Mouse (Mus musculus): Measurements from ENCODE around the gene Ecsit.
"Not testable (repeated sequence)": the region's sequence is repeated elsewhere in the genome, so short reads cannot be mapped to it uniquely, and the experiment has no call there.

Ecsit gene

GRCm38 (mm10) chr9:22089986-22090385 lies 4.7 kb upstream of the Ecsit start:
- in situ Hi-C loops (cut with MboI; ENCODE audit: low sequenced_read_pairs), result no loop called here

GRCm38 (mm10) chr9:22089281-22089680 lies 4.0 kb upstream of the Ecsit start:
- in situ Hi-C loops (cut with MboI; ENCODE audit: low sequenced_read_pairs), result no loop called here

DNA sequence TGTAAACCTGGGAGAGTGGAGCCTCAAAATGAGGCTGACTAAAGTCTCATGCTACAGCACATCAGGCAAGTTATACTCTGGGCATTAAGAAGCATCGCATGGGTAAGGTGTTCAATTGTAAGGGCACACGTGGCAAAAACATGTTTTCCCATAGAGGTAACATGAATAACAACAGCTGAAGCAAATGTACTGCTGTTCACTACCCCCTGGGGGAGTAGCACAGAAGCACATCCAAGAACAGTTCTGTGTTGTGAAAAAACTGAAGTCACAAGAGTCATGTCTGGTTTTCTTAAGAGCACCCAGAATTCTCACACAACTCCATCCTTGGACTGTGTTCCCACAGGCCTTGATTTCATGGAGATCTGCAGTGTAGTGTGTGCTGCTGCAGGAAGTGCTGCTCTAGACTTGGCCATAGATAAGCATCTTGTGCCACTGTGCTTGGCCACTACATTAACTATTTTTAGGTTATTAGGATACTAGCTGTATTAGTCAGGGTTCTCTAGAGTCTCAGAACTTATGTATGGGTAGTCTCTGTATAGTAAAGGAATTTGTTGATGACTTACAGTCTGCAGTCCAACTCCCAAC lies 1.9 kb upstream of the Ecsit start:
- in situ Hi-C loops (cut with MboI; ENCODE audit: low sequenced_read_pairs), result no loop called here

GRCm38 (mm10) chr9:22086012-22086411 lies 774 bp upstream of the Ecsit start:
- in situ Hi-C loops (cut with MboI; ENCODE audit: low sequenced_read_pairs), result no loop called here

GRCm38 (mm10) chr9:22084667-22085021 lies 594 bp downstream of the Ecsit start:
- in situ Hi-C loops (cut with MboI; ENCODE audit: low sequenced_read_pairs), result no loop called here

DNA sequence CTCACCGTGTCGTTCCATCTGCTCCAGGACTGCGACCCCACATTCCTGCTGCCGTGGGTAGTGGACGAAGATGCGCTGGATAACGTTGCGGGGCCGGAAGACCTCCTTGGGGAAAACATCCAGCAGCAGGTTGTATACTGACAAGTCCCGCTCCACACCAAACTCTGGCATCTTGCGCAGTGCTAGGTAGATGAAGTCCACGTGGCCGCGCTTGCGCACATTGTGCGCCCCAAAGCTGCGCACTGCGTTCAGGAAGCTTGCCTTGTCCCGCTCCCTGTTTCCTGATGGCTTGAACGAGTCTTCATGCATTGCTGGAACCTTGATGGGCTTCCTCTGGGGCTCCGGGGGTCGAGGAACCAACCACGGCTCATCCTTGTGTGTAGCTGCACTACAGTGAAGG lies 9.0 kb downstream of the Ecsit start:
- in situ Hi-C loops (cut with MboI; ENCODE audit: low sequenced_read_pairs), result no loop called here

- in situ Hi-C loops (cut with MboI; ENCODE audit: low sequenced_read_pairs), result not testable (repeated sequence)
Observed at GRCm38 (mm10) chr9:22075778-22076177, 9.5 kb downstream of the Ecsit start.

- in situ Hi-C loops (cut with MboI; ENCODE audit: low sequenced_read_pairs), result no loop called here
Observed at GRCm38 (mm10) chr9:22072276-22072675, 13.0 kb downstream of the Ecsit start.

- in situ Hi-C loops (cut with MboI; ENCODE audit: low sequenced_read_pairs), result no loop called here
Observed at GRCm38 (mm10) chr9:22070791-22071573, 14.3 kb downstream of the Ecsit start, which contains the start of the genes Gm49318 and Zfp653. Gene Gm49318, minus strand, starts transcription at chr9:22071259. Gene Zfp653, minus strand, starts transcription at chr9:22071376.

- in situ Hi-C loops (cut with MboI; ENCODE audit: low sequenced_read_pairs), result no loop called here
Observed at GRCm38 (mm10) chr9:22069881-22070553, 15.2 kb downstream of the Ecsit start.

GRCm38 (mm10) chr9:22067195-22067594 lies 18.0 kb downstream of the Ecsit start:
- in situ Hi-C loops (cut with MboI; ENCODE audit: low sequenced_read_pairs), result no loop called here

DNA sequence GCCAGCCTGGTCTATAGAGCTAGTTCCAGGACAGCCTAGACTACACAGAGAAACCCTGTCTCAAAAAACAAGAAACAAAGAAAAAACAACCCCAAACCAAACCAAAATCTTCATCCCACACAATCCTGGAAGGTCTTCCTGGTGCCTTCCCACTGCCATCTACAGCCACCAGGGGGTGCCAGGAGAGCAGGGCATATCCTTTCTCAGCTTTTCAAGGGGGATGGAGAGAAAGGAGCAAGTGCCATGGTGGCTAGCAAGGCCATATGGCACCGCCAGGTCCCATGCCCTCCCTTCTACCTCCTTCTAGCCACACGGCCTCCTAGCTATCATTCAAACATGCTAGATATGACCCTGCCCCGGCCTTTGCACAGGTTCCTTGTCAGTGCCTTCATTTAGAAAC lies 18.8 kb downstream of the Ecsit start:
- in situ Hi-C loops (cut with MboI; ENCODE audit: low sequenced_read_pairs), result no loop called here

- in situ Hi-C loops (cut with MboI; ENCODE audit: low sequenced_read_pairs), result no loop called here
Observed at GRCm38 (mm10) chr9:22065642-22066041, 19.6 kb downstream of the Ecsit start.

GRCm38 (mm10) chr9:22064341-22064740 lies 20.9 kb downstream of the Ecsit start:
- in situ Hi-C loops (cut with MboI; ENCODE audit: low sequenced_read_pairs), result no loop called here

DNA sequence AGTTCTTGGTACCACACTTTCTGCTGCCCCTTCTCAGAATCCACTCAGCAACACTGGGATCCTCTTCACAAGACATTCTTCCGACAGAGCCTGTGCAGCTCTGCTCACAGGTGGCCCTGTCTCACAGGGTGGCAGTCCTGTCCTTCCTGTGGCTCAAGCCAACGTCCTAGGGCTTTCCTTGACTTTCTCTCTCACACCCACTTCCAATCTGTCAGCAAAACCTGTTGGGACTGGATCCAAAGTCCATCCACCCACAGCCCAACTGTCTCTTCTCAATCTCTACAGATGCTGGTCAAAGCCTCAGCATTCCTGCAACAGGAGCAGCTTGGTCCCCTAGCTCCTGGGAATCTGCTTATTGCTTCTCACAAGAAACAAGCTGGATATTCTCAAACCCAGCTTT lies 23.9 kb downstream of the Ecsit start:
- in situ Hi-C loops (cut with MboI; ENCODE audit: low sequenced_read_pairs), result no loop called here

DNA sequence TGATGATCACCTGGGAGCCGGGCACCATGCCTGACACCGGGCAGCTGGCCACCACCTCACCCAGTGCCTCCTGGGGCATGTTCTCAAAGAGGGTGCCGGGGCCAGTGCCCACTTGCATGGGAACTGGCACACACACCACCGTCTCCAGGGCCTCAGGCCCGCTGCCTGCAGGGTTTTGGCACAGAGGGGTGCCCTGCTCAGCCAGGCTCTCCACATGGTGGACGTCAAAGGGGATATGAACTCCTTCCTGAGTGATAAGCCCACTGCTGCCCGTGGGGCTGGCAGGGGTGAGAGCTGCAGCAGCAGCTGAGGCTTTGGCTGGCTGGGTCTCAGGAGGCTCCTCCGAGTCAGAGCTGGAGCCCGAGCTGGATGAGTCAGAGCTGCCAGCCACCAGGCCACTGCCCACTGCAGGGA lies 27.2 kb downstream of the Ecsit start:
- in situ Hi-C loops (cut with MboI; ENCODE audit: low sequenced_read_pairs), result no loop called here

DNA sequence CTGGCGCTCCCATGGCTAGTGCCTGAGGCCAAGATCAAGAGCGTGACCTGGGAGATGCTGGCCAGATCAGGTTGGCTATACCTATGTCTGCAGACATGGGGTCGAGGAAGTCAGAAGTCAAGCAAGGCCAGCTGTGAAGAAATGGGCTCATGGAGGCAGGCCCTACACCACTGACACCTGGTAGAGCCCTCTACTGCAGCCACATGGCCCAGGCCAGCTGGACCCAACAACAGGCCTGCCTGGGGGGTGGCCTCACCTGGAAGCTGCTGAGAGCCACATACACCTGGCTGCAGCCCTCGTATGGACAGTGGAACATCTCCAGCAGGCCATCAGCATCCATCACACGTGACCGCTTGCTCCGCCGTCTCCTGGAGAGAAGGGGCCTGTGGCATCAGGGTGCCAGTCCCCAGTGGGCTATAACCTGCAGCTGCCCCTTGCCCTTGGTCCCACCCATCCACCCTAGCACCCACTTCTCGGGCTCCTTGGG lies 28.2 kb downstream of the Ecsit start:
- in situ Hi-C loops (cut with MboI; ENCODE audit: low sequenced_read_pairs), result no loop called here

- in situ Hi-C loops (cut with MboI; ENCODE audit: low sequenced_read_pairs), result no loop called here
Observed at GRCm38 (mm10) chr9:22056303-22056910, 28.8 kb downstream of the Ecsit start.

DNA sequence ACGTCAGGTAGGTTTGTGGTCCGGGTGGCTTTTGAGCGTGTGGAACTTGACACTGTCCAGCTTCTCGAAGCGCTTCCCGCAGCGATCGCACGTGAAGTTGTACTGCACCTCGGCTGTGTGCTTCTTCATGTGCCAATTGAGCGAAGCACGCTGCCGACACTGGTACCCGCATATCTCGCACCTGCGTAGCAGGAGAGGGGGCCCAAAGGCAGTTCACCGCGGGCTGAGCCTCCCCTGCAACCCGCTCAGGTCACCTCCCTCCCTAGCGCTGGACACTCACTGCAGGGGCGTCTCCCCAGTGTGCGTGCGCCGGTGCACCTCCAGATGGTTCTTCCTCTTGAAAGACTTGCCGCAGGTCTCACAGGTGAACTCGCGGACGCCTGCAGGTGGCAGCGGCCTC lies 29.5 kb downstream of the Ecsit start:
- in situ Hi-C loops (cut with MboI; ENCODE audit: low sequenced_read_pairs), result no loop called here

- in situ Hi-C loops (cut with MboI; ENCODE audit: low sequenced_read_pairs), result no loop called here
Observed at GRCm38 (mm10) chr9:22054411-22055076, 30.7 kb downstream of the Ecsit start.

- in situ Hi-C loops (cut with MboI; ENCODE audit: low sequenced_read_pairs), result no loop called here
Observed at GRCm38 (mm10) chr9:22053657-22054056, 31.6 kb downstream of the Ecsit start.

Measured in CH12F3 (cell line).